Mouse (Mus musculus): Measurements from ENCODE around the gene Tnfrsf14. TPM values are rescaled to one million over a fixed set of nuclear protein-coding genes. Genes with fewer than 3 reads are reported as not detected.

The Tnfrsf14 gene
- total and polyA plus RNA-seq, 3 experiments: 7.2 to 131 (median 27.7) TPM

- Histone ChIP-seq H3K4me3 (ENCODE audit: low read depth, low read length) (no peak overlapping the region), H3K9me3 (replicated peaks) (no peaks in the 10 kb centered on the region), H3K36me3 (replicated peaks) (no peaks in the 10 kb centered on the region), H3K27me3 (ENCODE audit: insufficient read depth, low read length) (peaks cover 83% of the 10 kb centered on the region), H3K4me1 (ENCODE audit: insufficient read depth, low read depth, low read length) (peaks cover 35% of the 10 kb centered on the region)
- DNase-seq (ENCODE audit: low spot score) (no peak), ATAC-seq (ENCODE audit: extremely low read depth, insufficient number of reproducible peaks, low FRiP score, poor library complexity, severe bottlenecking) (no peak)
- TF ChIP-seq GATA1 (IDR thresholded peaks at IDR 0.05; ENCODE audit: borderline replicate concordance, low read length): no peak
- no peak for TF ChIP-seq GATA2 (IDR thresholded peaks at IDR 0.05; ENCODE audit: borderline replicate concordance, low read depth, low read length)
- TF ChIP-seq TAL1 (conservative IDR thresholded peaks at IDR 0.05; ENCODE audit: low read depth, low read length): no peak
- TF ChIP-seq POLR2AphosphoS5 (IDR thresholded peaks at IDR 0.05; ENCODE audit: insufficient replicate concordance, low read depth, low read length): no peak
- TF ChIP-seq CTCF (IDR thresholded peaks at IDR 0.05; ENCODE audit: low read depth, low read length): no peak
These were observed 24.3 kb upstream of the Tnfrsf14 start for GRCm38 (mm10) chr4:154952461-154953241.

- peaks cover 85% of the 10 kb centered on the region for H3K27me3 ChIP-seq (ENCODE audit: insufficient read depth, low read length)
- H3K4me3 ChIP-seq (ENCODE audit: low read depth, low read length): no peak overlapping the region
- ATAC-seq (ENCODE audit: extremely low read depth, insufficient number of reproducible peaks, low FRiP score, poor library complexity, severe bottlenecking): no peak
- no peaks in the 10 kb centered on the region for H3K9me3 ChIP-seq (replicated peaks)
- DNase-seq (ENCODE audit: low spot score): no peak
- no peaks in the 10 kb centered on the region for H3K36me3 ChIP-seq (replicated peaks)
- TF ChIP-seq TAL1 (conservative IDR thresholded peaks at IDR 0.05; ENCODE audit: low read depth, low read length) (no peak), GATA1 (IDR thresholded peaks at IDR 0.05; ENCODE audit: borderline replicate concordance, low read length) (no peak), POLR2AphosphoS5 (IDR thresholded peaks at IDR 0.05; ENCODE audit: insufficient replicate concordance, low read depth, low read length) (no peak), GATA2 (IDR thresholded peaks at IDR 0.05; ENCODE audit: borderline replicate concordance, low read depth, low read length) (no peak), CTCF (IDR thresholded peaks at IDR 0.05; ENCODE audit: low read depth, low read length) (no peak)
- peaks cover 34% of the 10 kb centered on the region for H3K4me1 ChIP-seq (ENCODE audit: insufficient read depth, low read depth, low read length)
These were observed 21.2 kb upstream of the Tnfrsf14 start for GRCm38 (mm10) chr4:154949589-154949982.

GRCm38 (mm10) chr4:154948940-154949588 is 20.7 kb upstream of the Tnfrsf14 start:
- no peak for DNase-seq (ENCODE audit: low spot score)
- TF ChIP-seq TAL1 (conservative IDR thresholded peaks at IDR 0.05; ENCODE audit: low read depth, low read length): no peak
- TF ChIP-seq CTCF (IDR thresholded peaks at IDR 0.05; ENCODE audit: low read depth, low read length): no peak
- no peak for TF ChIP-seq GATA2 (IDR thresholded peaks at IDR 0.05; ENCODE audit: borderline replicate concordance, low read depth, low read length)
- TF ChIP-seq GATA1 (IDR thresholded peaks at IDR 0.05; ENCODE audit: borderline replicate concordance, low read length): no peak
- TF ChIP-seq POLR2AphosphoS5 (IDR thresholded peaks at IDR 0.05; ENCODE audit: insufficient replicate concordance, low read depth, low read length): no peak
- Histone ChIP-seq H3K27me3 (ENCODE audit: insufficient read depth, low read length) (peaks cover 80% of the 10 kb centered on the region), H3K4me3 (ENCODE audit: low read depth, low read length) (no peak overlapping the region), H3K4me1 (ENCODE audit: insufficient read depth, low read depth, low read length) (peaks cover 33% of the 10 kb centered on the region), H3K9me3 (replicated peaks) (no peaks in the 10 kb centered on the region), H3K36me3 (replicated peaks) (no peaks in the 10 kb centered on the region)
- no peak for ATAC-seq (ENCODE audit: extremely low read depth, insufficient number of reproducible peaks, low FRiP score, poor library complexity, severe bottlenecking)

GRCm38 (mm10) chr4:154948066-154948939 is 19.9 kb upstream of the Tnfrsf14 start:
- ATAC-seq (ENCODE audit: extremely low read depth, insufficient number of reproducible peaks, low FRiP score, poor library complexity, severe bottlenecking): no peak
- DNase-seq (ENCODE audit: low spot score): no peak
- H3K4me1 ChIP-seq (ENCODE audit: insufficient read depth, low read depth, low read length): peaks cover 33% of the 10 kb centered on the region
- no peaks in the 10 kb centered on the region for H3K9me3 ChIP-seq (replicated peaks)
- TF ChIP-seq TAL1 (conservative IDR thresholded peaks at IDR 0.05; ENCODE audit: low read depth, low read length) (no peak), GATA1 (IDR thresholded peaks at IDR 0.05; ENCODE audit: borderline replicate concordance, low read length) (no peak), GATA2 (IDR thresholded peaks at IDR 0.05; ENCODE audit: borderline replicate concordance, low read depth, low read length) (no peak), CTCF (IDR thresholded peaks at IDR 0.05; ENCODE audit: low read depth, low read length) (no peak), POLR2AphosphoS5 (IDR thresholded peaks at IDR 0.05; ENCODE audit: insufficient replicate concordance, low read depth, low read length) (no peak)
- H3K36me3 ChIP-seq (replicated peaks): no peaks in the 10 kb centered on the region
- H3K27me3 ChIP-seq (ENCODE audit: insufficient read depth, low read length): peaks cover 72% of the 10 kb centered on the region
- H3K4me3 ChIP-seq (ENCODE audit: low read depth, low read length): peak overlapping the region; percentile 33; the same call in 1 of the 2 replicates

GRCm38 (mm10) chr4:154946319-154946718 is 18.0 kb upstream of the Tnfrsf14 start:
- H3K9me3 ChIP-seq (replicated peaks): no peaks in the 10 kb centered on the region
- peaks cover 39% of the 10 kb centered on the region for H3K4me1 ChIP-seq (ENCODE audit: insufficient read depth, low read depth, low read length)
- no peak overlapping the region for H3K4me3 ChIP-seq (ENCODE audit: low read depth, low read length)
- no peak for TF ChIP-seq POLR2AphosphoS5 (IDR thresholded peaks at IDR 0.05; ENCODE audit: insufficient replicate concordance, low read depth, low read length)
- no peak for TF ChIP-seq TAL1 (conservative IDR thresholded peaks at IDR 0.05; ENCODE audit: low read depth, low read length)
- TF ChIP-seq GATA2 (IDR thresholded peaks at IDR 0.05; ENCODE audit: borderline replicate concordance, low read depth, low read length): no peak
- TF ChIP-seq CTCF (IDR thresholded peaks at IDR 0.05; ENCODE audit: low read depth, low read length): no peak
- TF ChIP-seq GATA1 (IDR thresholded peaks at IDR 0.05; ENCODE audit: borderline replicate concordance, low read length): no peak
- ATAC-seq (ENCODE audit: extremely low read depth, insufficient number of reproducible peaks, low FRiP score, poor library complexity, severe bottlenecking) (no peak), DNase-seq (ENCODE audit: low spot score) (no peak)
- no peaks in the 10 kb centered on the region for H3K36me3 ChIP-seq (replicated peaks)
- H3K27me3 ChIP-seq (ENCODE audit: insufficient read depth, low read length): peaks cover 52% of the 10 kb centered on the region
